Mouse (Mus musculus) limb, embryonic 12.5 days (tissue): ENCODE results near the gene Sod2. TPM values are rescaled to one million over a fixed set of nuclear protein-coding genes. Genes with fewer than 3 reads are reported as not detected.
"Not testable (repeated sequence)": the region's sequence is repeated elsewhere in the genome, so short reads cannot be mapped to it uniquely, and the experiment has no call there.

Source experiments
- ATAC-seq: fragments of 200-750 bp; cut with Nextera tagmentation; 2 replicates; pipeline ENCODE4 v1.8.0; 2017; ENCODE audit warnings: low read depth, moderate TSS enrichment; ENCODE audit not compliant: insufficient number of reproducible peaks, insufficient read depth, low FRiP score, low TSS enrichment
- H3K27ac ChIP-seq: fragments of 300-500 bp; sonication (generic); 2 replicates; pipeline ENCODE4 v1.5.1; 2016; ENCODE audit warnings: mild to moderate bottlenecking, moderate library complexity
- H3K27me3 ChIP-seq: fragments of 300-500 bp; sonication (generic); 2 replicates; pipeline ENCODE4 v1.6.1; 2016; ENCODE audit warnings: mild to moderate bottlenecking, moderate library complexity
- H3K36me3 ChIP-seq: fragments of 300-500 bp; sonication (generic); 2 replicates; pipeline ENCODE4 v1.6.1; 2016; ENCODE audit warnings: mild to moderate bottlenecking, moderate library complexity
- H3K4me1 ChIP-seq: fragments of 300-500 bp; sonication (generic); replicated peaks from 2 replicates; pipeline ENCODE4 v1.6.1; 2016
- H3K4me2 ChIP-seq: fragments of 300-500 bp; sonication (generic); 2 replicates; pipeline ENCODE4 v1.6.1; 2016; ENCODE audit warnings: mild to moderate bottlenecking, moderate library complexity
- H3K4me3 ChIP-seq: fragments of 300-500 bp; sonication (generic); replicated peaks from 2 replicates; pipeline ENCODE4 v1.5.1; 2016; ENCODE audit warnings: mild to moderate bottlenecking
- H3K9ac ChIP-seq: fragments of 300-500 bp; sonication (generic); replicated peaks from 2 replicates; pipeline ENCODE4 v1.6.1; 2016; ENCODE audit warnings: mild to moderate bottlenecking, moderate library complexity
- H3K9me3 ChIP-seq: fragments of 300-500 bp; sonication (generic); 2 replicates; pipeline ENCODE4 v1.6.1; 2016; ENCODE audit warnings: mild to moderate bottlenecking, moderate library complexity
- WGBS: fragments of 180-500 bp; shearing (Covaris S2); methylation state at CpG from one replicate; pipeline ENCODE4 v1.1.7; 2016; 5-methylcytosine and 5-hydroxymethylcytosine counted together
- polyA plus RNA-seq: library from polyadenylated mRNA; unstranded; fragments of >200 nt; fragmentation: Nextera tagmentation; extraction: Ambion mirVana; gene quantifications from 2 replicates; pipeline ENCODE4 v1.2.1, GENCODE M21; 2016

Gene Sod2
- polyA plus RNA-seq, 1 experiment from 2014 or later, result 94.3 TPM

DNA sequence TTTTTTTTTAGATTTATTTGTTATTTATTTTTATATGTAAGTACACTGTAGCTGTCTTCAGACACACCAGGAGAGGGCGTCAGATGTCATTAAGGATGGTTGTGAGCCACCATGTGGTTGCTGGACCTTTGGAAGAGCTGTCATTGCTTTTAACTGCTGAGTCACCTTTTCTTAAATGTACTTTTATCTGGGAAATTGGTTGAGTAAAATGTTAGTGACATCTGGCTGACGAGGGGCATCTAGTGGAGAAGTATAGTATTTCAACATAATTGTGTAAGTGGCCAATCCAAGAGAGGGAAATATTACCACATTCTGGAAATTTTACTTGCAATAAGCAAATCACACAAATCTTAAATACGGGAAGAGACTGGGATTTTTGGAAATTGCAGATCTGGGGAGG is 3.2 kb downstream of the Sod2 start:
- H3K27me3 ChIP-seq, result no peaks in the 10 kb centered on the region
- peaks cover 14% of the 10 kb centered on the region for H3K4me1 ChIP-seq
- ATAC-seq, result no peak
- H3K36me3 ChIP-seq, result peaks cover 35% of the 10 kb centered on the region
- WGBS, result 32% methylated on average over 3 of the region's 3 CpGs
- H3K9ac ChIP-seq, result no peak overlapping the region
- no peak overlapping the region for H3K4me3 ChIP-seq
- no peaks in the 10 kb centered on the region for H3K9me3 ChIP-seq
- H3K27ac ChIP-seq, result no peak overlapping the region
- no peak overlapping the region for H3K4me2 ChIP-seq

DNA sequence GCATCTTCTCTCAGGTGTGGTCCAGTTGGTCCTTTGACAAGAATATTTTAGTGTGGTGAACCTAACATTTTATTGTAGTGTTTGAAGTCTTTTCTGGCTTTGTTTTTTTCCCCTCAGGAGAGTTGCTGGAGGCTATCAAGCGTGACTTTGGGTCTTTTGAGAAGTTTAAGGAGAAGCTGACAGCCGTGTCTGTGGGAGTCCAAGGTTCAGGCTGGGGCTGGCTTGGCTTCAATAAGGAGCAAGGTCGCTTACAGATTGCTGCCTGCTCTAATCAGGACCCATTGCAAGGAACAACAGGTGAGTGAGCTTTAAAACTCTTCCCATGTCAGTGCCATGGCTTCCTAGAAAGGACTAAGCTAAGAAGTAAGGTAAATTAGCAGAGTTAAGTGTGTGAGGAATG is 6.7 kb downstream of the Sod2 start:
- WGBS, result 80% methylated on average over 3 of the region's 3 CpGs
- peaks cover 50% of the 10 kb centered on the region for H3K36me3 ChIP-seq
- ATAC-seq, result no peak

DNA sequence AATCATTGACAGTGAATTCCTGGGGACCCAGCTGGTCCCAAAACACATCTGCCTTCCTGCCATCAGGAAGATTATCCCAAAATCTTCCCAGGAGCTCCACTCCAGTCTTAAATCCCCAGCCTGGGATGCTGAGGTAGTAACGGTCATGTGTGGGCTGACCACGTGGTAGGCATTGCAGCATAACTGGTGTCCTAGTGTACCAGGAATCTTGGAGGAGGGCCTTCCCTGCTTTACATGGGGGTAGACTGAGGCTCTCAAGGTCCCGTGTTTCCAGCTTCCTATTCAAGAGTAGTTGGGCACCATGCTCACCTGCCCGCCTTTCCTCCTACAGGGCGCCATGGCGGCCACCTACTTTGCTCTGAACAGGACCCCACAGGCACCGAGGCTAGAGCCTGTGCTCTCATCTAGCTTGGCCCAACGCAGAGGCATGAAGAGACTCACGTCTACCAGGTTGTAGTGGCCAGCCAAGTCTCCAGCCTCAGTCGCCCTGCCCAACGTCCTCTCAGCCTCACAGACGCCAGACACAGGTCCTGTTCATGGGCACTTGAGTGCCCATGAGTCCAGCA is 30.1 kb downstream of the Sod2 start:
- H3K9me3 ChIP-seq, H3K27me3 ChIP-seq, H3K36me3 ChIP-seq, H3K4me3 ChIP-seq, H3K4me1 ChIP-seq, H3K4me2 ChIP-seq, H3K27ac ChIP-seq, H3K9ac ChIP-seq, ATAC-seq: not testable (repeated sequence)
- WGBS, result 86% methylated on average over 4 of the region's 12 CpGs

More for the DNA sequence above, 6.7 kb downstream of the Sod2 start:
- no peak overlapping the region for H3K27ac ChIP-seq
- H3K4me1 ChIP-seq, result peaks cover 9% of the 10 kb centered on the region
- H3K4me3 ChIP-seq, result no peak overlapping the region
- H3K9ac ChIP-seq, result no peak overlapping the region
- H3K4me2 ChIP-seq, result no peak overlapping the region
- H3K27me3 ChIP-seq, result no peaks in the 10 kb centered on the region
- H3K9me3 ChIP-seq, result no peaks in the 10 kb centered on the region

DNA sequence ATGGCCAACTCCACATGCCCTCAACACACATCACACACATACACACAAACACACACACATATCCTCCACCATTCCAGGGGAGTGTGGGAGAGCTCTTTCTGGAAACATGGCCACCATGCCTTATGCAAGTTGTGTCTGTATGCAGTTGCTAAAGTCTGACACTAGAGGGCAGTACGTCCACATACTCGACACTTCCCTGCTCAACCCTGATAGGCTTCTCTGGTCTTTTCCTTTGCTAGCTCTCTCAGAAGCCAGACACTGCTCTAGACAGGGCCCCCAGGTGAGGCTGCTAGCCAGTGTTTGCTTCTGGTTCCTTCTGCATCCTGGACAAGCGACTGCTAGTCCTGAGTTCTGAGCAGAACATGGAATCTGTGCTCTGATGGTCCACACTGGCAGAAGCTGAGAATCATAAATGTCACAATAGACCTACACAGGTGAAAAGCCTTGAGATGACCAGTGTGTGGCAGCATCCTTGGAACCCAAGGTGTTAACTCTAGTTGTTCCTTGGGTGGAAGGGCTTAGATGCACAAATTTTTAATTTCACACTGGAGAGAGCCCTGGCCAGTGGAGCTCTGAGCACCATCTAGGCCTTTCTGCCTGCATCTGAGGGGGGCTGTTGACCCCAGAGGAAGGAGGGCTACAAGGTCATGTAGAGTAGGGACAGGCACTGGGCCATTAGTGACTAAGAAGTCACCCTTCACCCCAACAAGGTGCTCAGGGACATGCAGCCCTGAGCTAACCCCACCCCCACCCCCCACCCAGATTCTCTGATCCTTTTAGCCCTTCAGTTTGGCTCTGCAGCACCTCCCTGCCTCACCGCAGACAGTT is 37.4 kb downstream of the Sod2 start:
- H3K27me3 ChIP-seq, H3K27ac ChIP-seq, H3K36me3 ChIP-seq, H3K9ac ChIP-seq, H3K4me3 ChIP-seq, H3K4me1 ChIP-seq, H3K4me2 ChIP-seq, H3K9me3 ChIP-seq: not testable (repeated sequence)
- peak; percentile 78 for ATAC-seq
- WGBS, result 25% methylated on average over 4 of the region's 4 CpGs

DNA sequence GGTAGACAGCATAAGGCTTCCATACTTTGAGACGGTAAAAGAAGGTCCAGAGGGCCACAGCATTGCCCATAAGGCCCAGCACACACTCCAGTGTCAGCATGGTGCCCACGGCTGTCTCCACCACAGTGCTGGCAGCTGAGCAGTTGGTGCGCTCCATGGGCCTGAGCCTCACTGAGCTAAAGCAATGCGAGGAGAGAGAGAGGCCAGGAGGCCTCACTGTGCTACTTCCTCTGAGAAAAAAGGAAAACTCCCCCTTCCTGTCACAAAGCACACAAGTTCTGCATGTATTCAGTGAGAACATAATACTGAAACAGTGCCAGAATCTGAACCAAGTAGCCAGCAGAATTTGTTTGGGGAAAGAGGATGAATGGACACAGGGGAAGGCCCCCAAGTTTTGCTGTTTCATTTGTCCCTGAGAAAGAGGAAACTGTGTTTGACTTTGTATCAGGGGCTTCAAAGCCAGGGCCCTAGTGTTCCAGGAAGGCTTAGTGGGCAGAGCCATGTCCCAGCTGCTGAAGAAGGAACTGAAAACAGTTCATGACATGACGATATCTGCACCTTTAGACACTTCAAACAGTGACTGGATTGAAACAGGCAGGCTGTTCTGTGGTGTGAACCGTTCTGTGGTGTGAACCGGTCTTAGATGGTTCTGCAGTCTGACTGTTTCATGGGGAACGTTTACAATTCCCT is 45.6 kb downstream of the Sod2 start, which contains the start of gene Gpr31b:
TSS of gene Gpr31b (minus strand) at position 173 of the 690 bp plus-strand sequence.
- 79% methylated on average over 2 of the region's 8 CpGs for WGBS
- not testable (repeated sequence) for H3K4me1 ChIP-seq, H3K27ac ChIP-seq, H3K27me3 ChIP-seq, H3K4me2 ChIP-seq, ATAC-seq, H3K9ac ChIP-seq, H3K9me3 ChIP-seq, H3K36me3 ChIP-seq, H3K4me3 ChIP-seq

DNA sequence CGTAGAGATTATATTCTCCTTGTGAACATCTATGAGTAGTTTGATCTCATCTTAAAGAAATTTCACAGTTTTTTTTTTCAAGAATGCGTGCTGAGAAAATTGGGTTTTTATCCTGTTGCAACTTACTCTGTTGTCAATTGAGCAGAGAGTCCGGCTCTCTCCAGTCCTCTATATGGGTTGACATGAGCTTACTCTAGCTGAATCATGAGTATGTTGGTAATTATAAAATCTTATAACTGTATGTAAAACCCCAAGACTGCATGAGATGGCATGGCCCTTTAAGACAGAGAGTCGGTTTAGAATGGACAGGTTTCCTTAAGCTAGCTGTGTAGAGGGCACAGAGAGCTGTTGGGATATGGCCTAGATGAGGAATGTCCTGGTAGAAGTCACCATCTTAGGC is 54.2 kb downstream of the Sod2 start, which contains the start of gene Tcp10b:
TSS of gene Tcp10b (plus strand) at position 301 of the 400 bp plus-strand sequence.
- 91% methylated on average over 4 of the region's 4 CpGs for WGBS
- not testable (repeated sequence) for H3K27ac ChIP-seq, ATAC-seq, H3K9me3 ChIP-seq, H3K4me3 ChIP-seq, H3K27me3 ChIP-seq, H3K9ac ChIP-seq, H3K4me2 ChIP-seq, H3K4me1 ChIP-seq, H3K36me3 ChIP-seq

DNA sequence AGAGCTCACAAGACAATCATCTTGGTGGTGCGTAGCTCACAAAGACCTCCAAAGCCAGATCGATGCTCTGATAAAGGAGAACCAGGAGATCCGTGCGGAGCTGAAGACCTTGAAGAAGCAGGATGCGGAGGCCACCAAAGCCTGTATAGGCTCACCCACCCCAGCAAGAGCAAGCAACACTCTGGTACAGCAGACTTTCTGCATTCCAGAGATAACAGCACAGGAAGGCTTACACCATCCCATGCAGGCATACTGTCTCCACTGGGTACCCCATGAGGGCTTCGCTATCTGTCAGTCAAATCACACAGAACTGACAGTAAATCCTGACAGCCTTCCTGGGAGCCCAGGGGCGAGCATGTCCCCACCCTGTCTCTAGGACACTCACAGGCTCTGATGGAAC is 56.2 kb downstream of the Sod2 start:
- WGBS, result 70% methylated on average over 4 of the region's 7 CpGs
- H3K36me3 ChIP-seq, H3K4me1 ChIP-seq, H3K27ac ChIP-seq, H3K9me3 ChIP-seq, H3K4me3 ChIP-seq, ATAC-seq, H3K27me3 ChIP-seq, H3K4me2 ChIP-seq, H3K9ac ChIP-seq: not testable (repeated sequence)

DNA sequence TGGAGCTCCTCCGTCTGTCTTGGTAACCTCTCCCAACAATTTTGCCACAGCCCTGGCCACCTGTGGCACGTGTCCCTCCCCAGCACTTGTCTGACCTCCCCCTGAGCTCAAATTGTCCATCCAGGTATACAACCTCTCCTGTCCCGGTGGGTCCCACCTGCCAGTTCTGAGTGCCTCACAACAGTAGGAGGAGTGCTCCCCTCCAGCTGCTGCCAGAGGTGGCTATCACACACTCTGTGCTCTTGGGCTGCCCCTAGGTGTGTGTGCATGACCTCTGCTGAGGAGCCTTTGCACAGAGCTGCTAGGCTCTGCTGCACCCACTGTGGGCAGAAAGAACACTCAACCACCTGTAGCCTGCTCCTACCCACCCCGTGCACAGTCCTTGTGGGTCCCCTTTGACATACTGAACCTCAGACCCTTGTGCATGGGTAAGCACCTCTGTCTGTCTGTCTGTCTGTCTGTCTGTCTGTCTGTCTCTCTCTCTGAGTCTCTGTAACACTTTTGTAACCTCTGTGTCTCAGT is 61.3 kb downstream of the Sod2 start:
- H3K9ac ChIP-seq, H3K4me3 ChIP-seq, H3K9me3 ChIP-seq, H3K36me3 ChIP-seq, H3K4me2 ChIP-seq, H3K27me3 ChIP-seq, H3K4me1 ChIP-seq, H3K27ac ChIP-seq: not testable (repeated sequence)
- WGBS, result 50% methylated on average over 1 of the region's 4 CpGs
- ATAC-seq, result 0 out of 2 replicates have a peak, but pooled peaks have one; percentile 26

DNA sequence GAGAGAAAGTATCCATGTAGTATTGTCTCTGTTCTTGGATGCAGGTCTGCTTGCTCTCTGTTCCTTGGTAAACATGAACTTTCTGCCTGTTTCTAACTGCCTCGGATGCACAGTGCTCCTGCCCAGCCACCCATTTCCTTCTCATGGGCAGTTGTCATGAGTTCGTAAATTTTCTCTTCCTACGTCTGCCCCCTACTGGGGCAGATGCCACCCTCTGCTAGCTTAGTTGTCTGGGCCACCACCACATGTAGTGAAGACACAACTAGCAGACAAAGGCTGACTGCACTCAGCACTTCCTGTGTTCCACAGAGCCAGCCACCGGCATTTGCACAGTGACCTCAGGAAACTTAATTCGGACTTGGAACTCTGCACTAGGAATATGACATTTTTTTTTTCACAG is 62.6 kb downstream of the Sod2 start:
- H3K4me2 ChIP-seq, H3K4me3 ChIP-seq, H3K27me3 ChIP-seq, H3K27ac ChIP-seq, ATAC-seq, H3K36me3 ChIP-seq, H3K9me3 ChIP-seq, H3K4me1 ChIP-seq, H3K9ac ChIP-seq: not testable (repeated sequence)
- 77% methylated on average over 4 of the region's 5 CpGs for WGBS
